Mouse (Mus musculus): Measurements from ENCODE around the gene Gm10638. TPM values are rescaled to one million over a fixed set of nuclear protein-coding genes. Genes with fewer than 3 reads are reported as not detected.

Gene Gm10638
- total and polyA plus RNA-seq, 3 experiments = 0.23 to 0.52 TPM; not detected in 1

DNA sequence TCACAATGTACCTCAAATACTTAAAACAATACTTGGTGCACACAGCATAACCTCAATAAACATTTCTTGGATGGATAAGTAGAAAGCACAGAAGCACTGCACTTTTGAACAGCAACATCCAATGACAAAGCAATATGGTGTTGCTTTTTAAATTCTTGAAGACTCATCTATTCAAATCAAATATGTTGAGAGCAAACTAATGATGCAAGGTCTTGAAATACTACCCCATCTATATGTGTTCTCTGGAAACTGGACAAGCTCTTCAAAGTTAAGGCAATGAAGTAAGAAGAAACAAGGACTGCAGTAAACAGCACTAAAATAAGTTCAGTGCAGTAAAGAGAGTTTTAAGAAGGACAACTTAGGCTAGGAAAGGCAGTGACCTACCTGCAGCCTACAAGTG, 4.6 kb upstream of the Gm10638 start:
- H3K9ac ChIP-seq (ENCODE audit: control insufficient read depth, low read depth, low read length, poor library complexity, severe bottlenecking) = peak overlapping the region; percentile 14; the same call in 1 of the 2 replicates
- H3K36me3 ChIP-seq (ENCODE audit: control insufficient read depth in 1 of 2, insufficient read depth in 2 of 2, low read length in 2 of 2) = peaks cover 0 to 54% of the 10 kb centered on the region in 2 experiments; a peak in 2 of 4 replicates
- peak overlapping the region; percentile 48; the same call in 1 of the 2 replicates for H3K27ac ChIP-seq (ENCODE audit: control insufficient read depth, low read depth, low read length)
- peaks cover 68% of the 10 kb centered on the region for H3K79me2 ChIP-seq (ENCODE audit: control insufficient read depth, insufficient read depth, low read length, poor library complexity)
- TF ChIP-seq TBP (IDR thresholded peaks at IDR 0.05; ENCODE audit: low read depth, low read length) (no peak), MXI1 (IDR thresholded peaks at IDR 0.05; ENCODE audit: low read depth, low read length) (no peak), UBTF (IDR thresholded peaks at IDR 0.05; ENCODE audit: borderline replicate concordance, insufficient read depth, low read depth, low read length) (no peak), RCOR1 (IDR thresholded peaks at IDR 0.05; ENCODE audit: low read depth, low read length) (no peak), ELF1 (IDR thresholded peaks at IDR 0.05; ENCODE audit: low read depth, low read length) (no peak), GATA1 (IDR thresholded peaks at IDR 0.05; ENCODE audit: low read depth, low read length) (no peak)
- peak; percentile 51 for DNase-seq (ENCODE audit: low read depth, low spot score)
- no peaks in the 10 kb centered on the region for H3K27me3 ChIP-seq (ENCODE audit: control insufficient read depth in 1 of 2, insufficient read depth in 2 of 2, low read length in 2 of 2)
- peaks cover 24 to 25% of the 10 kb centered on the region in 2 experiments for H3K4me1 ChIP-seq (ENCODE audit: control insufficient read depth in 1 of 2, insufficient read depth in 2 of 2, low read length in 2 of 2)
- H3K9me3 ChIP-seq (replicated peaks; ENCODE audit: insufficient read depth, low read length) = no peaks in the 10 kb centered on the region
- H3K4me3 ChIP-seq (ENCODE audit: control insufficient read depth in 1 of 2, insufficient read depth in 1 of 2, low read depth in 2 of 2, low read length in 2 of 2) = no peak overlapping the region

DNA sequence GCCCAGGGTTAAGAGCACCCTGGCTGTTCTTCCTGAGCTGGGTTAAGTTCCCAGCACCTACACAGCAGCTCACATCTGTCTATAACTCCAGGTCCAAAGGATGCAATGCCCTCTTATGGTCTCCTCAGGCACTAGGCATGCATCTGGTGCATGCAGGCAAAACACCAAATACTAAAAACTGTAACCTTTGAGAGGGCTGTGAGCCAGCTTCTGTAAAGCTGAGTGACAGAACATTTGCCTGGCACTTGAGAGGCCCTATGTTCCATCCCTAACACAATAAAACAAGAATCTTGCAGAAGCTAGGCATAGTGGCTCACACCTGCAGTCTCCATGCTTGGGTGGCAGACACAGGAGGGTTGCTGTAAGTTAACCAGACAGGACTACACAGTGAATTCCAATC, 3.9 kb upstream of the Gm10638 start:
- Histone ChIP-seq H3K4me3 (ENCODE audit: control insufficient read depth in 1 of 2, insufficient read depth in 1 of 2, low read depth in 2 of 2, low read length in 2 of 2) (no peak overlapping the region), H3K9me3 (replicated peaks; ENCODE audit: insufficient read depth, low read length) (no peaks in the 10 kb centered on the region), H3K27ac (ENCODE audit: control insufficient read depth, low read depth, low read length) (no peak overlapping the region; the same call in 1 of the 2 replicates), H3K27me3 (ENCODE audit: control insufficient read depth in 1 of 2, insufficient read depth in 2 of 2, low read length in 2 of 2) (no peaks in the 10 kb centered on the region), H3K36me3 (ENCODE audit: control insufficient read depth in 1 of 2, insufficient read depth in 2 of 2, low read length in 2 of 2) (peaks cover 0 to 50% of the 10 kb centered on the region in 2 experiments; a peak in 2 of 4 replicates), H3K4me1 (ENCODE audit: control insufficient read depth in 1 of 2, insufficient read depth in 2 of 2, low read length in 2 of 2) (peaks cover 19 to 22% of the 10 kb centered on the region in 2 experiments; a peak in 3 of 4 replicates), H3K79me2 (ENCODE audit: control insufficient read depth, insufficient read depth, low read length, poor library complexity) (peaks cover 65% of the 10 kb centered on the region), H3K9ac (ENCODE audit: control insufficient read depth, low read depth, low read length, poor library complexity, severe bottlenecking) (no peak overlapping the region)
- no peak for TF ChIP-seq CHD1 (IDR thresholded peaks at IDR 0.05; ENCODE audit: low read depth, low read length)
- no peak for TF ChIP-seq RCOR1 (IDR thresholded peaks at IDR 0.05; ENCODE audit: low read depth, low read length)
- TF ChIP-seq UBTF (IDR thresholded peaks at IDR 0.05; ENCODE audit: borderline replicate concordance, insufficient read depth, low read depth, low read length) = no peak
- no peak for TF ChIP-seq ZMIZ1 (IDR thresholded peaks at IDR 0.05; ENCODE audit: low read depth, low read length)
- TF ChIP-seq SIN3A (IDR thresholded peaks at IDR 0.05; ENCODE audit: low read length) = no peak
- TF ChIP-seq SMC3 (IDR thresholded peaks at IDR 0.05; ENCODE audit: low read depth, low read length) = no peak
- TF ChIP-seq MEF2A (IDR thresholded peaks at IDR 0.05; ENCODE audit: extremely low read depth, insufficient replicate concordance, low read depth, low read length, poor library complexity, severe bottlenecking) = no peak
- TF ChIP-seq GABPA (IDR thresholded peaks at IDR 0.05; ENCODE audit: low read depth, low read length) = no peak
- no peak for TF ChIP-seq ELF1 (IDR thresholded peaks at IDR 0.05; ENCODE audit: low read depth, low read length)
- TF ChIP-seq MAX (IDR thresholded peaks at IDR 0.05; ENCODE audit: low read length) = no peak
- DNase-seq (ENCODE audit: low read depth, low spot score) = peak; percentile 17
